Mouse (Mus musculus) midbrain, embryonic 14.5 days (tissue): ENCODE results near the gene Use1. TPM values are rescaled to one million over a fixed set of nuclear protein-coding genes. Genes with fewer than 3 reads are reported as not detected.
A peak's percentile ranks its signal among the peaks of the same experiment; 100 is the strongest.

Source experiments
- ATAC-seq: fragments of 200-750 bp; cut with Nextera tagmentation; 2 replicates; pipeline ENCODE4 v1.8.0; 2017; ENCODE audit warnings: moderate number of reproducible peaks, moderate library complexity; ENCODE audit not compliant: low FRiP score, low TSS enrichment
- DNase-seq: peaks from one replicate; pipeline ENCODE4 v3.0.0-alpha.2; 2015
- H3K27ac ChIP-seq: fragments of 300-500 bp; sonication (generic); replicated peaks from 2 replicates; pipeline ENCODE4 v1.5.1; 2014; ENCODE audit warnings: mild to moderate bottlenecking, low read depth, low read length, moderate library complexity
- H3K27me3 ChIP-seq: fragments of 300-500 bp; sonication (generic); 2 replicates; pipeline ENCODE4 v1.6.1; 2014; ENCODE audit warnings: low read length, control low read depth, mixed read lengths; ENCODE audit not compliant: control insufficient read depth, insufficient read depth
- H3K36me3 ChIP-seq: fragments of 300-500 bp; sonication (generic); 2 replicates; pipeline ENCODE4 v1.6.1; 2014; ENCODE audit warnings: low read length, control low read depth; ENCODE audit not compliant: control insufficient read depth, insufficient read depth
- H3K4me1 ChIP-seq: fragments of 300-500 bp; sonication (generic); 2 replicates; pipeline ENCODE4 v1.6.1; 2014; ENCODE audit warnings: mild to moderate bottlenecking, antibody characterized with exemption, low read length, control low read depth; ENCODE audit not compliant: control insufficient read depth, insufficient read depth
- H3K4me2 ChIP-seq: fragments of 300-500 bp; sonication (generic); 2 replicates; pipeline ENCODE4 v1.6.1; 2014; ENCODE audit warnings: mild to moderate bottlenecking, low read length, moderate library complexity
- H3K4me3 ChIP-seq: fragments of 300-500 bp; sonication (generic); replicated peaks from 2 replicates; pipeline ENCODE4 v1.5.1; 2014; ENCODE audit warnings: low read depth, low read length
- H3K9ac ChIP-seq: fragments of 300-500 bp; sonication (generic); replicated peaks from 2 replicates; pipeline ENCODE4 v1.6.1; 2014; ENCODE audit warnings: mild to moderate bottlenecking, low read length, moderate library complexity
- H3K9me3 ChIP-seq: fragments of 300-500 bp; sonication (generic); 2 replicates; pipeline ENCODE4 v1.6.1; 2016; ENCODE audit warnings: low read length, control low read depth, mixed read lengths; ENCODE audit not compliant: control insufficient read depth
- WGBS: fragments of 180-500 bp; shearing (Covaris S2); extraction: QIAGEN DNeasy Blood & Tissue Kit; methylation state at CpG from one replicate; pipeline ENCODE4 v1.1.7; 2014; 5-methylcytosine and 5-hydroxymethylcytosine counted together
- polyA plus RNA-seq: library from polyadenylated mRNA; unstranded; fragments of >200 nt; fragmentation: Nextera tagmentation; extraction: Ambion mirVana; gene quantifications from 2 replicates; pipeline ENCODE4 v1.2.1, GENCODE M21; 2014

Gene Use1
- polyA plus RNA-seq, 1 experiment from 2014 or later: 121 TPM

DNA sequence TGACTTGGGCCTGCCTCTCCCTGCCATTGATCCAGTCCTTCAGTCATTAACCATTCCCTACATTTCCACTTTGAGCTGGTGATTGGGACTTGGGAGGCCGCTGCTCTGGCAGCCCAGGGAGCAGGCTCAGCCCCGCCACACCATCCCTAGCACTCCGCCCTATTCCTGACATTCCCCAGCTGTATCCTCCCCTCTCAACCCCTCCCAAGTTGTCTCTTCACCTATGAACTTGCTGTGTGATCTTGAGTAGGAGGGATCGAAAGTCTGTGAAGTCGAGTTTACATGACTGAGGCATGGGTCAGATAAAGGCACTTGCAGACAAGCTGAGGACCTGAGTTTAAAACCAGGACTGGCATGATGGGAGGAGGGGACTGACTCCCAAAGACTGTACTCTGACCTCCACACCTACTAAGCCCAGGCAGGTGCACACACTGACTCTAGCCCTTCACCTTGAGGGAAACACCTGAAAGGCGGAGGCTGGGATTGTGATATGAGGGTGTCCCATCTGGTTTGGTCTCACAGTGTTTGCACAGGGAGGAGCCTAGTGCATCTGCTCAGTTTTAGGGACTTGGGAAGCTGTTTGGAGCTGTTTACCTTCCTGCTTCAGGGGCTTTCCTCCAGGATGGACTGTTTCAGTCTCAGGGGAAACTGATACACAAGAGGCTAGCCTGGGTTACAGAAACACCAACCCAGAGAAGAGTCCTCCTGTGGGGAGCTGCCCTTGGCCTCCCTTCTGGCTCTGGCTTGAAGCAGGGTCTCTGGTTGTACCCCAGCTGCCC is 36.6 kb downstream of the Use1 start:
- Histone ChIP-seq H3K4me3 (no peak overlapping the region), H3K27me3 (no peaks in the 10 kb centered on the region), H3K36me3 (peaks cover 18% of the 10 kb centered on the region), H3K4me1 (peaks cover 11% of the 10 kb centered on the region), H3K27ac (no peak overlapping the region), H3K9ac (no peak overlapping the region), H3K9me3 (no peaks in the 10 kb centered on the region), H3K4me2 (no peak overlapping the region)
- no peak for ATAC-seq
- no peak for DNase-seq
- WGBS: 90% methylated on average over 6 of the region's 6 CpGs

DNA sequence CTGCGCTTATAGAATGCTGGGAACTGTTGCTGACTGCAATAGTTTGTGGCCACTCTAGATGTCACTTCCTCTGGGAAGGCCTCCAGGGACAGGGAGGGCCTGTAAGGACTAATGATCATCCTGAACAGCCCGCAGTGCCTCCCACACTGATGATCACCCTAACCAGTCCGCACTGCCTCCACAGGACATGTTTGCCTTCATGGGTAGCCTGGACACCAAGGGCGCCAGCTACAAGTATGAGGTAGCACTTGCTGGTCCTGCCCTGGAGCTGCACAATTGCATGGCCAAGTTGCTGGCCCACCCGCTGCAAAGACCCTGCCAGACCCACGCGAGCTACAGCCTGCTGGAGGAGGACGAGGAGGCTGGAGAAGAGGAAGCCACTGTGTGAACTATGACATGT is 37.4 kb downstream of the Use1 start:
- peaks cover 11% of the 10 kb centered on the region for H3K4me1 ChIP-seq
- no peaks in the 10 kb centered on the region for H3K9me3 ChIP-seq
- H3K9ac ChIP-seq: no peak overlapping the region
- H3K27ac ChIP-seq: no peak overlapping the region
- ATAC-seq (no peak), DNase-seq (no peak)
- H3K4me3 ChIP-seq: no peak overlapping the region
- peaks cover 13% of the 10 kb centered on the region; the same call in 1 of the 2 replicates for H3K36me3 ChIP-seq
- no peak overlapping the region for H3K4me2 ChIP-seq
- no peaks in the 10 kb centered on the region for H3K27me3 ChIP-seq
- 91% methylated on average over 8 of the region's 8 CpGs for WGBS

DNA sequence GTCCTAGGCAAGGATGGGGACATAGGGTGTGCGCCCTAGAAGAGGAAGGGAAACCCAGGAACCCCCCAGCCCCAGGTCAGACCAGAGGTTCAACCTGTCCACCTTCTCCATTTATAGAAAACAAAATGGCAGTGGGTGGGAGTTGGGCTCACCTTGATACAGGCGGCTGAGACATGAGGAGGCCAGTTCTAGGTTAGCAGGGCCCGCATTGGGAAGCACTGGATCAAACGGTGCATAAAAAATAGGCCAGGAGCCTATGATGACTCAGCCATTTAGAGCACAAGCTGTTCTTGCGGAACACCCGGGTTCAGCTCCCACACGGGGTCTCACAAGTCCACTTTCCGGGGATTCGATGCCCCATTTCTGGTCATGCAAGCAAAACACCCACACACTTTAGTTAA is 38.3 kb downstream of the Use1 start:
- Histone ChIP-seq H3K27me3 (no peaks in the 10 kb centered on the region), H3K27ac (no peak overlapping the region), H3K36me3 (0 out of 2 replicates have a peak, but pooled peaks cover 6% of the 10 kb centered on the region), H3K9me3 (no peaks in the 10 kb centered on the region), H3K4me3 (no peak overlapping the region), H3K4me2 (peak overlapping the region; percentile 90; the same call in 1 of the 2 replicates), H3K9ac (no peak overlapping the region), H3K4me1 (peaks cover 11% of the 10 kb centered on the region)
- 89% methylated on average over 9 of the region's 9 CpGs for WGBS
- ATAC-seq (no peak), DNase-seq (no peak)

DNA sequence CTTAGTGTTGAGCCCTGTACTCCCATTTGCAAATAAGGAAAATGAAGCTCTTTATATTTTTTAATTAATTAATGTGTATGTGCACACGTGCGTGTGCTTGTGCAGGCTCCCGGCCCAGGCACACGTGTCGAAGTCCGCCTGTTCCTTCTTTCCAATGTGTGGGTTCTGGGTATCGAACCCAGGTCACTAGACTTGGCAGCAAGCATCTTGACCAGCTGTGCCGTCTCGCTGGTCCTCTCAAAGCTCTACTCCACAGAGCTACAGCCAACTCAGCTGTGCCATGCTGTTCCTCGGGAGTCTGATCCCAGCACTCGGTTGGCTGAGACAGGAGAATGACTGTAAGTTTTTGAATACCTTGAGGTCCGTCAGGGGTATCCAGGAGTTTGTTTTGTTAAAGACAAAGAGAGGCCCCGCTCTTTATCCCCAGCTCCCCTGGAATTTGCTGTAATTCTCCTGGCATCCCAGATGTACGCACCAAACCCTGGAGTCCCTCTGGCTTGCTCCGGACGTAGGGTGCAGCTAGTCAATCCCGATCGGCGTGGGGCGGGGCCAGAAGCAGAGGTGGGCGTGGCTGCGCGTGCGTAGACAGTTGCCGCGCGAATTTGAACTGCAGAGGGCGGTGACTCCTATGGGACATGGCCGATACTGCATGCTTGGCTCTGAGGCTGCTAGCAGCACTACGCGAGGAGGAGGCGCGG is 38.9 kb downstream of the Use1 start, which contains the start of gene Ankle1:
Gene Ankle1 (plus strand): TSS at position 610 of the 698 bp plus-strand sequence.
- no peak within 1 kb of the TSS; the same call in 1 of the 2 replicates for H3K27ac ChIP-seq
- peak within 1 kb of the TSS; percentile 41 for H3K4me3 ChIP-seq
- no peaks in the 10 kb centered on the region for H3K27me3 ChIP-seq
- ATAC-seq: peak; percentile 83
- no peaks in the 10 kb centered on the region for H3K9me3 ChIP-seq
- H3K4me2 ChIP-seq: peak within 1 kb of the TSS; percentile 90
- H3K36me3 ChIP-seq: 0 out of 2 replicates have a peak, but pooled peaks cover 6% of the 10 kb centered on the region
- WGBS: 16% methylated on average over 33 of the region's 33 CpGs
- DNase-seq: peak; percentile 95
- peaks cover 11% of the 10 kb centered on the region for H3K4me1 ChIP-seq
- peak within 1 kb of the TSS; percentile 46 for H3K9ac ChIP-seq

DNA sequence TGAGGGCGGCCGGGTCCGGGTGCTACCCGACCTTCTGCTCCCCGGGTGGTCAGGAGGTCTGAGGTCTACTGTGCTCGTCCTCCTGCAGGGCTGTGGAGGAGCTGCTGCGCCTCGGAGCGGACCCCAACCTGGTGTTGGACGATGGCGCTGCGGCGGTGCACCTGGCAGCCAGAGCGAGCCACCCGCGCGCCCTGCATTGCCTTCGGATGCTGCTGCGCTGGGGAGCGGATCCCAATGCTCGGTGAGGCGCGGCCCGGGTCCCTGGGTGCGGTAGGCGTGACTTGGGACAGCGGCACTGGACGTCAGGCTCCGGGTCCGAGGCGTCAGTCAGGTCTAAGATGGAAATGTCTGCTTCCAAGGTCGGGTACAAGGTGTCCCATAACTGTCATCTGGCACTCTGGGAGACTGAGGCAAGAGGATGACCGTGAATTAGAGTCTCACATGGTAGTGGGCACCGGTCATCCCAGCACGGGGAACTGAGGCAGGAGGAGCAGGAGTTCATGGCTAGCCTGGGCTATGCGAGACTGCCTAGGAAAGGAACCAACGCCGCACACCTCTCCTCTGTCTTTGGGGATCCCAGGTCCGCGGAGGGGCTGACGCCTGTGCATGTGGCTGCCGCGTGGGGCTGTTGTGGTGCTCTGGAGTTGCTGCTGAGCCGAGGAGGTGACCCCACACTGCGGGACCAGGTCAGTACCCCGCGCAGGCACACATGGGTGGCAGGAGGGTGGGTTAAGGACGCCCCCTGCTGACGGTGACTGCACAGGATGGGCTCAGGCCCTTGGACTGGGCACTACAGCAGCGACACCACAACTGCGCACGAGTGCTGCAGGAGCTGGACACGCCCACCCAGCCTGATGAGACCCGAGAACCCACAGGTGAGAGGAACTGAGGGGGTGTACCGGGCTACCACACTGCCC is 39.7 kb downstream of the Use1 start:
- Histone ChIP-seq H3K4me3 (peak overlapping the region; percentile 41), H3K27ac (no peak overlapping the region), H3K27me3 (no peaks in the 10 kb centered on the region), H3K4me1 (peaks cover 11% of the 10 kb centered on the region), H3K36me3 (0 out of 2 replicates have a peak, but pooled peaks cover 3% of the 10 kb centered on the region), H3K9ac (peak overlapping the region; percentile 46; the same call in 1 of the 2 replicates), H3K4me2 (peak overlapping the region; percentile 90), H3K9me3 (no peaks in the 10 kb centered on the region)
- DNase-seq (peak; percentile 52), ATAC-seq (peak; percentile 59)
- WGBS: under 1% methylated on average over 55 of the region's 55 CpGs

DNA sequence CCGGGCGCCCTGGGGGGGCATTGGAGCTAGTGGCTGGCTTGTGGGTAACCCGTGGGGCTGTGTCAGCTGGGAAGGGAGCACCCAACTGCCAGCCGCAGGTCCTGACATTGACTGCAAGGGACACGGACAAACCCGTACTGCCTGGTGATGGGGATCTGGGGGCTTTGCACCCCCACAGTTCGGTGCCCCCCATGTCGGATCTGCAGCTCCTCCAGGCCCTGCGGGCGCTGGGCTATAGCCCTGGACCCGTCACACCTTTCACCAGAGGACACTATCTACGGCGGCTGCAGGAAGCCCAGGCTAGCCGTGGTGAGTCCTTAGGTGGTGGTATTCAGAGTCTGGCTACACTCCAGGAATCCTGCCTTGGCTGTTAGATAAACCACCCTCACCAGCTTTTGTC is 40.8 kb downstream of the Use1 start:
- no peak overlapping the region for H3K9ac ChIP-seq
- WGBS: 95% methylated on average over 14 of the region's 14 CpGs
- H3K27ac ChIP-seq: no peak overlapping the region
- DNase-seq (no peak), ATAC-seq (no peak)
- H3K36me3 ChIP-seq: 0 out of 2 replicates have a peak, but pooled peaks cover 3% of the 10 kb centered on the region
- peaks cover 11% of the 10 kb centered on the region for H3K4me1 ChIP-seq
- no peak overlapping the region for H3K4me2 ChIP-seq
- H3K4me3 ChIP-seq: no peak overlapping the region
- H3K27me3 ChIP-seq: no peaks in the 10 kb centered on the region
- H3K9me3 ChIP-seq: no peaks in the 10 kb centered on the region

DNA sequence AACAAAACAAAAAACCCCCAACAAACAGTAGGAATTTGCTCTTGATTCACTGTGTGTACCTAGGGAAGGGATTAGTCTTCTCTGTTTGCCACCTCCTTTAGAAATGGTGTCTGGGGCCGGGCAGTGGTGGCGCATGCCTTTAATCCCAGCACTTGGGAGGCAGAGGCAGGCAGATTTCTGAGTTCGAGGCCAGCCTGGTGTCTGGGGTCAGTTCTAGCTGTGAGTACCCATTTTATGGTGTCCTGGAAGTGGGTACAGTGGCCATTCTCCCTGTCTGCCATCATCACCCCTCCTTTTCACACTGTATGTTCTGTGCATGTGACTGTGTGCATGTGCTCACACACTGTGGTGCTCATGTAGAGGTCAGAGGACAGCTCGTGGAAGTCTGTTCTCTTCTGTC is 41.6 kb downstream of the Use1 start:
- Histone ChIP-seq H3K27me3 (no peaks in the 10 kb centered on the region), H3K4me1 (peaks cover 11% of the 10 kb centered on the region), H3K9me3 (no peaks in the 10 kb centered on the region), H3K9ac (no peak overlapping the region), H3K27ac (no peak overlapping the region), H3K4me2 (no peak overlapping the region), H3K36me3 (no peaks in the 10 kb centered on the region), H3K4me3 (no peak overlapping the region)
- DNase-seq (no peak), ATAC-seq (no peak)
- 93% methylated on average over 4 of the region's 4 CpGs for WGBS

DNA sequence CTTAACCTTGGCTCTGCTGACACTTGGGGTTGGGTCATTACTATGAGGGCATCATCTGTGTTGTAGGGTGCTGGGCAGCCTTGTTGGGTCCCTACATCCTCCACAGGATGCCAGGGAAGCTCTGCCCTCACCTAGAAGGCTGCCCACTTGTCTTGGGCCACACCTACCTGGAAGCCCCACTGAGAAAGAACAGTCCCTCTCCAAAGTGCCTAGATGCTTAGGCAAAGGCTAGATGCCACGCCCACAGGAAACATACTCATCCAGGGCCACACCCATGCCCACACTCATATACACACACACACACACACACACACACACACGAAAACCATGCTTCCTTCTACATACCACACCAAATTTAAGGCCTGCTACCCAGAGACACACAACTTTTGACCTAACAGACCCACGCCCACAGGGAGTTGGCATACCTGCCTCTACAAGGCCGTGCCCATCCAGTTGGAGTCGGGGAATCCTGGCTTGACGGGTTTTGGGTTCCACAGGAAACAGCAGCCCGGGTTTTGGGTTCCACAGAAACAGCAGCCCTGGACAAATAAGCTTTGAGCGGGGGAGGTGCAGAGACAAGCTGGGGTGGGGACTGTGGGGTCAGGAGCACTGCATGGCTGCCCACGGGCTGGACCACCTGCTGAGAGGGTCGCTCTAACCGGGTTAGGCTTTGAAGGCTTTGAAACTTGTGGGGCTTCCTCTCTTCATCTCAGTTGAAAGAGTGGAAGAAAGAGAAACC is 45.1 kb downstream of the Use1 start:
- H3K36me3 ChIP-seq: no peaks in the 10 kb centered on the region
- no peak overlapping the region for H3K27ac ChIP-seq
- DNase-seq: no peak
- no peak for ATAC-seq
- peaks cover 3% of the 10 kb centered on the region for H3K4me1 ChIP-seq
- no peaks in the 10 kb centered on the region for H3K27me3 ChIP-seq
- 44% methylated on average over 11 of the region's 11 CpGs for WGBS
- H3K9ac ChIP-seq: no peak overlapping the region
- H3K4me3 ChIP-seq: no peak overlapping the region
- H3K4me2 ChIP-seq: no peak overlapping the region
- no peaks in the 10 kb centered on the region for H3K9me3 ChIP-seq
